Mouse (Mus musculus) spleen, adult 2 months (tissue): ENCODE results near the gene Ceacam5. TPM values are rescaled to one million over a fixed set of nuclear protein-coding genes. Genes with fewer than 3 reads are reported as not detected.

Experiments
- DNase-seq, 2 experiments: peaks; one replicate each; pipeline versions ENCODE4 v3.0.0 to v3.0.0-alpha.2; 2012 to 2021; ENCODE audit warnings: low spot score in 2 of 2, low read depth in 1 of 2
- H3K27ac ChIP-seq: fragments of 200-500 bp; 2 replicates; pipeline ENCODE4 v1.5.1; 2012; ENCODE audit warnings: low read length, inconsistent platforms; ENCODE audit not compliant: insufficient read depth
- H3K27me3 ChIP-seq: fragments of 200-500 bp; 2 replicates; pipeline ENCODE4 v1.6.1; 2012; ENCODE audit warnings: mild to moderate bottlenecking, moderate library complexity, low read length, inconsistent platforms; ENCODE audit not compliant: control insufficient read depth, insufficient read depth
- H3K36me3 ChIP-seq: fragments of 200-500 bp; 2 replicates; pipeline ENCODE4 v1.6.1; 2012; ENCODE audit warnings: mild to moderate bottlenecking, low read length, inconsistent platforms; ENCODE audit not compliant: control insufficient read depth, insufficient read depth
- H3K4me1 ChIP-seq: fragments of 200-500 bp; 2 replicates; pipeline ENCODE4 v1.6.1; 2011; ENCODE audit warnings: inconsistent platforms; ENCODE audit not compliant: control insufficient read depth, insufficient read depth, insufficient read length
- H3K4me3 ChIP-seq: fragments of 200-500 bp; 2 replicates; pipeline ENCODE4 v1.5.1; 2011; ENCODE audit warnings: mild to moderate bottlenecking, inconsistent platforms; ENCODE audit not compliant: insufficient read depth, insufficient read length; ENCODE audit errors: extremely low read depth
- CTCF ChIP-seq: fragments of 200-500 bp; IDR thresholded peaks from 2 replicates; pipeline ENCODE4 v1.5.1; 2011; ENCODE audit warnings: mild to moderate bottlenecking, inconsistent platforms; ENCODE audit not compliant: insufficient read depth, insufficient read length, insufficient replicate concordance; ENCODE audit errors: extremely low read depth
- POLR2A ChIP-seq: fragments of 200-500 bp; IDR thresholded peaks from 2 replicates; pipeline ENCODE4 v1.6.1; 2011; ENCODE audit warnings: low read depth, low read length, inconsistent platforms
- WGBS: fragments of 180-500 bp; shearing (Covaris S2); methylation state at CpG from one replicate; pipeline ENCODE4 v1.1.7; 2018; 5-methylcytosine and 5-hydroxymethylcytosine counted together
- polyA plus RNA-seq: library from polyadenylated mRNA; depleted of rRNA; stranded (reverse); fragments of >200 nt; gene quantifications from 2 replicates; pipeline ENCODE4 v1.2.3, GENCODE M21; 2012; rRNA removed

Gene Ceacam5
- not detected in 2 replicates for polyA plus RNA-seq

- no peak within 1 kb of the TSS for H3K27ac ChIP-seq
- no peaks in the 10 kb centered on the region for H3K36me3 ChIP-seq
- no peaks in the 10 kb centered on the region for H3K27me3 ChIP-seq
- H3K4me1 ChIP-seq: no peaks in the 10 kb centered on the region
- 60% methylated on average over 1 of the region's 1 CpGs for WGBS
- H3K4me3 ChIP-seq: no peak within 1 kb of the TSS
- no peak for DNase-seq
- TF ChIP-seq CTCF (no peak), POLR2A (no peak)
Observed at GRCm38 (mm10) chr7:17712938-17713337, at the start of gene Ceacam5. TSS of gene Ceacam5 (plus strand) at chr7:17713238.

Other genes starting within 250 kb of the Ceacam5 start
- not detected in 2 replicates for gene Ceacam14, start 99.4 kb downstream of the Ceacam5 start, polyA plus RNA-seq
- not detected in 2 replicates for gene Gm5155, start 158.5 kb downstream of the Ceacam5 start, polyA plus RNA-seq